Mouse (Mus musculus): Measurements from ENCODE around the gene Nxn. TPM values are rescaled to one million over a fixed set of nuclear protein-coding genes. Genes with fewer than 3 reads are reported as not detected.

Gene Nxn
- polyA plus RNA-seq, 1 experiment from 2014 or later = 20.1 TPM

- 86% methylated on average over 7 of the region's 7 CpGs for WGBS
- no peak overlapping the region for H3K27ac ChIP-seq (ENCODE audit: low read length)
These were observed 6.4 kb downstream of the Nxn start for GRCm38 (mm10) chr11:76392532-76392931.

GRCm38 (mm10) chr11:76388711-76389110 is 10.2 kb downstream of the Nxn start:
- ATAC-seq = no peak
- Histone ChIP-seq H3K4me2 (ENCODE audit: low read depth, low read length) (0 out of 2 replicates have a peak overlapping the region, but pooled peaks have one; percentile 20), H3K27me3 (replicated peaks; ENCODE audit: control insufficient read depth, insufficient read depth, low read length) (no peaks in the 10 kb centered on the region), H3K36me3 (ENCODE audit: control insufficient read depth, insufficient read depth, low read length) (no peaks in the 10 kb centered on the region), H3K4me3 (ENCODE audit: low read length) (no peak overlapping the region), H3K9ac (ENCODE audit: low read depth, low read length) (no peak overlapping the region), H3K27ac (ENCODE audit: low read length) (no peak overlapping the region), H3K4me1 (ENCODE audit: control insufficient read depth, insufficient read depth, low read length) (peaks cover 8% of the 10 kb centered on the region; the same call in 1 of the 2 replicates), H3K9me3 (ENCODE audit: control insufficient read depth, low read length) (no peaks in the 10 kb centered on the region)
- 27% methylated on average over 7 of the region's 7 CpGs for WGBS

More at GRCm38 (mm10) chr11:76392532-76392931, 6.4 kb downstream of the Nxn start:
- Histone ChIP-seq H3K9ac (ENCODE audit: low read depth, low read length) (no peak overlapping the region), H3K4me1 (ENCODE audit: control insufficient read depth, insufficient read depth, low read length) (peaks cover 11% of the 10 kb centered on the region; the same call in 1 of the 2 replicates), H3K27me3 (replicated peaks; ENCODE audit: control insufficient read depth, insufficient read depth, low read length) (no peaks in the 10 kb centered on the region), H3K9me3 (ENCODE audit: control insufficient read depth, low read length) (no peaks in the 10 kb centered on the region), H3K36me3 (ENCODE audit: control insufficient read depth, insufficient read depth, low read length) (no peaks in the 10 kb centered on the region), H3K4me3 (ENCODE audit: low read length) (no peak overlapping the region), H3K4me2 (ENCODE audit: low read depth, low read length) (no peak overlapping the region)
- no peak for ATAC-seq

GRCm38 (mm10) chr11:76387097-76387496 is 11.8 kb downstream of the Nxn start:
- H3K9ac ChIP-seq (ENCODE audit: low read depth, low read length) = no peak overlapping the region
- H3K9me3 ChIP-seq (ENCODE audit: control insufficient read depth, low read length) = no peaks in the 10 kb centered on the region
- H3K27ac ChIP-seq (ENCODE audit: low read length) = no peak overlapping the region
- ATAC-seq = no peak
- H3K27me3 ChIP-seq (replicated peaks; ENCODE audit: control insufficient read depth, insufficient read depth, low read length) = no peaks in the 10 kb centered on the region
- H3K4me2 ChIP-seq (ENCODE audit: low read depth, low read length) = no peak overlapping the region
- WGBS = 97% methylated on average over 1 of the region's 1 CpGs
- H3K4me1 ChIP-seq (ENCODE audit: control insufficient read depth, insufficient read depth, low read length) = peaks cover 12% of the 10 kb centered on the region; the same call in 1 of the 2 replicates
- no peak overlapping the region for H3K4me3 ChIP-seq (ENCODE audit: low read length)
- no peaks in the 10 kb centered on the region for H3K36me3 ChIP-seq (ENCODE audit: control insufficient read depth, insufficient read depth, low read length)

DNA sequence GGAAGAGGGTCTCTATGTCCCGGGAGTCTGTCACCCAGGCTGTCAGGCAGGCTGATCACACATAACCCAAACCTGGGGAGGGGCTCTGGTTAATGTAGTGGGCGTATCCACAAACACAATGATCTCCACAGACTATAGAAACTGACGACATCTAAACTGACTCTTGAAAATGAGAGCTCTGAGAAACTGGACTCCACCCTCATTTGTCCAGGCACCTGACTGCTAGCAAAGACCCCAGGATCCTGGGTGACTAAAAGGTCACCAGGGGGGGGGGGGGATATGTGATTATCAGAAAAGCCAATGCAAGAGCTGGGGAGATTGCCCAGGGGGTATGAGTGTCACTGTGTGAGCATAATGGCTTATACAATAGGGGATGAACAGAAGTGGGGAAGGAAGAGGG is 13.2 kb downstream of the Nxn start:
- H3K4me2 ChIP-seq (ENCODE audit: low read depth, low read length) = no peak overlapping the region
- no peak overlapping the region for H3K4me3 ChIP-seq (ENCODE audit: low read length)
- no peaks in the 10 kb centered on the region for H3K27me3 ChIP-seq (replicated peaks; ENCODE audit: control insufficient read depth, insufficient read depth, low read length)
- peaks cover 13% of the 10 kb centered on the region; the same call in 1 of the 2 replicates for H3K4me1 ChIP-seq (ENCODE audit: control insufficient read depth, insufficient read depth, low read length)
- H3K27ac ChIP-seq (ENCODE audit: low read length) = no peak overlapping the region
- H3K36me3 ChIP-seq (ENCODE audit: control insufficient read depth, insufficient read depth, low read length) = no peaks in the 10 kb centered on the region
- 60% methylated on average over 3 of the region's 3 CpGs for WGBS
- ATAC-seq = no peak
- no peak overlapping the region for H3K9ac ChIP-seq (ENCODE audit: low read depth, low read length)
- no peaks in the 10 kb centered on the region for H3K9me3 ChIP-seq (ENCODE audit: control insufficient read depth, low read length)

- ATAC-seq = no peak
- H3K27ac ChIP-seq (ENCODE audit: low read length) = no peak overlapping the region
- H3K9me3 ChIP-seq (ENCODE audit: control insufficient read depth, low read length) = no peaks in the 10 kb centered on the region
- no peak overlapping the region for H3K4me3 ChIP-seq (ENCODE audit: low read length)
- 81% methylated on average over 4 of the region's 4 CpGs for WGBS
- H3K27me3 ChIP-seq (replicated peaks; ENCODE audit: control insufficient read depth, insufficient read depth, low read length) = no peaks in the 10 kb centered on the region
- peaks cover 15% of the 10 kb centered on the region for H3K4me1 ChIP-seq (ENCODE audit: control insufficient read depth, insufficient read depth, low read length)
- H3K4me2 ChIP-seq (ENCODE audit: low read depth, low read length) = no peak overlapping the region
- no peaks in the 10 kb centered on the region for H3K36me3 ChIP-seq (ENCODE audit: control insufficient read depth, insufficient read depth, low read length)
- no peak overlapping the region for H3K9ac ChIP-seq (ENCODE audit: low read depth, low read length)
These were observed 13.9 kb downstream of the Nxn start for GRCm38 (mm10) chr11:76385017-76385416.

DNA sequence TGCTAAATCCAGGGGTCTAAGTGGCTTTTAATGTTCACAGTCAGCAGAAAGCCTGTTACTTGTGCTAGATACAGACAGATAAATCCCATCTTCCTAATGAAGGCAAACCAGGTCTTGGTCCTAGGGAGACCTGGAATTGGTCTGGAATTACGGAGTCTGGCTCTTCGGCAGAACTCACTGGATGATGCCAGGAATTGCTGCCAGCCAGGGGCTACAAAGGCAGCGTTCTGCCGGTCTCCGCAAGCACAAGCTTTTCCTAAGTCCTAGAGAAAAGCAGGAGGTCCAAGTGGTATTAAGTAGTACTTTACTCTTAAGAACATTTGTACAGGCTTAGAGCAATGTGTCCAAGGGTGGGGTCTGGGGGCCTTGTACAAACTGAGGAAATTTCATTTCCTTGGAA is 14.6 kb downstream of the Nxn start:
- no peak for ATAC-seq
- H3K9me3 ChIP-seq (ENCODE audit: control insufficient read depth, low read length) = no peaks in the 10 kb centered on the region
- no peak overlapping the region for H3K4me2 ChIP-seq (ENCODE audit: low read depth, low read length)
- no peaks in the 10 kb centered on the region for H3K36me3 ChIP-seq (ENCODE audit: control insufficient read depth, insufficient read depth, low read length)
- WGBS = 85% methylated on average over 5 of the region's 5 CpGs
- H3K4me1 ChIP-seq (ENCODE audit: control insufficient read depth, insufficient read depth, low read length) = peaks cover 16% of the 10 kb centered on the region
- H3K27me3 ChIP-seq (replicated peaks; ENCODE audit: control insufficient read depth, insufficient read depth, low read length) = no peaks in the 10 kb centered on the region
- no peak overlapping the region for H3K4me3 ChIP-seq (ENCODE audit: low read length)
- H3K9ac ChIP-seq (ENCODE audit: low read depth, low read length) = no peak overlapping the region
- H3K27ac ChIP-seq (ENCODE audit: low read length) = no peak overlapping the region

DNA sequence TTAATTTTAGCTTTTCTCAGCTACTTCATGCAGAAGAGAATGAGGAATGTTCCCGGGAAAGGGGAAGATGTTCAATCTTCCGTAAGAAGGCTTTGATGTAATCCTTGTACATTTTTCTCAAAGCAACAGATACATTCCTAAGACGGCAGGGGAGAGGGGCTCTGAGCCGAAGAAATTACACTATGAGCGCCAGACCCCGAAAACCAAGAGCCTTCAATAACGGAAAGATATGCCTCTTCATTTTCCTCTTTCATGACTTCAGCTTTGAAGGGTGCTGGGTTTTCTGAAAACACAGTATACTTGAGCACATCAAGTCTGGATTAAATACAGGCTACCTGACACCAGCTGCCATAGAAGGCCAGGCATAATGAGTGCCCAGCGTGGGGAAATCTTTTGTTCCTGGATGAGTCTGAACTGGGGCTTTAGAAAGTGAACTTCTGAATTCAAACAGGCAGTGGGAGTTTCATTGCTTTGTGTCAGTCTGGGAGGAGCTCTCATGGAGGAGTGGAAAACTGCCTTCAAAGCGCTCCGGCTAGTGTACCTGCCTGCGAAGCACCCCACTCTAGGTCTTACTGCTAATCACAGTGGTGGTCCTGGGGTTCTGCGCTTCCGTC is 16.1 kb downstream of the Nxn start:
- Histone ChIP-seq H3K9ac (ENCODE audit: low read depth, low read length) (no peak overlapping the region), H3K9me3 (ENCODE audit: control insufficient read depth, low read length) (no peaks in the 10 kb centered on the region), H3K36me3 (ENCODE audit: control insufficient read depth, insufficient read depth, low read length) (no peaks in the 10 kb centered on the region), H3K27ac (ENCODE audit: low read length) (peak overlapping the region; percentile 68), H3K27me3 (replicated peaks; ENCODE audit: control insufficient read depth, insufficient read depth, low read length) (no peaks in the 10 kb centered on the region), H3K4me2 (ENCODE audit: low read depth, low read length) (no peak overlapping the region), H3K4me3 (ENCODE audit: low read length) (no peak overlapping the region), H3K4me1 (ENCODE audit: control insufficient read depth, insufficient read depth, low read length) (peaks cover 11% of the 10 kb centered on the region)
- no peak for ATAC-seq
- 54% methylated on average over 13 of the region's 13 CpGs for WGBS

DNA sequence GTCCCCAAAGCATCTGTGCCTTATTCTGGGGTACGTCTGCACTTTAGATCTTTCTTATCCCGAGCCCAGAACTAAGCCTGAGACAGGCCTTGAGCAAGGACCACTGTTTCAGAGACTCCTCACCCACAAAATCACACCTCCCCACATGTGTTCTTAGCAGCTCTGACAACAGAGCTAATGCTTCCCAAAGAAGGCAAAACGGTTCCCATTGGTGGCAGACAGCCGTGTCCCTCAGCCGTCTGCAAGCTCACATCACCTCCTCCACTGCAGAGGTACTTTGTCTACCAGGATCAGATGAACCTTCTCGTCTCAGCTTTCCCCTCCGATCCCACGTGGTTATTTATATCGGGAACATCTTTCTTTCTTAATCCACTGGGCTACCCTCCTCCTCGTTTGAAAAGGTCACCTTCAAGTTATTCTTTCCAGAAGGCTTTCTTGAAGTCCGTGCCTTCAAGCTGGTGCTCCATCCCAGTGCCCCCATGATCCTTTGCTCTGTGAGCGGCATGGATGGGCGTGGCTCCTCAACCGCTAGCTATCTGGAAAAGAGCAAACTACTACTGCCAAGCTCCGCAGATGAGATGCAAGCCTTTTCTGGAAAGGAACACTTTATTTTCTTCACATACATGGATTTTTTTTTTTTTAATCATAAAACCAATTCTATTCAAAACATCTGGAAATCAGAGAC is 17.6 kb downstream of the Nxn start:
- H3K9ac ChIP-seq (ENCODE audit: low read depth, low read length) = no peak overlapping the region
- ATAC-seq = no peak
- 81% methylated on average over 15 of the region's 15 CpGs for WGBS
- no peak overlapping the region for H3K27ac ChIP-seq (ENCODE audit: low read length)
- no peak overlapping the region for H3K4me2 ChIP-seq (ENCODE audit: low read depth, low read length)
- H3K36me3 ChIP-seq (ENCODE audit: control insufficient read depth, insufficient read depth, low read length) = no peaks in the 10 kb centered on the region
- no peaks in the 10 kb centered on the region for H3K27me3 ChIP-seq (replicated peaks; ENCODE audit: control insufficient read depth, insufficient read depth, low read length)
- H3K9me3 ChIP-seq (ENCODE audit: control insufficient read depth, low read length) = no peaks in the 10 kb centered on the region
- H3K4me3 ChIP-seq (ENCODE audit: low read length) = no peak overlapping the region
- peaks cover 11% of the 10 kb centered on the region for H3K4me1 ChIP-seq (ENCODE audit: control insufficient read depth, insufficient read depth, low read length)

DNA sequence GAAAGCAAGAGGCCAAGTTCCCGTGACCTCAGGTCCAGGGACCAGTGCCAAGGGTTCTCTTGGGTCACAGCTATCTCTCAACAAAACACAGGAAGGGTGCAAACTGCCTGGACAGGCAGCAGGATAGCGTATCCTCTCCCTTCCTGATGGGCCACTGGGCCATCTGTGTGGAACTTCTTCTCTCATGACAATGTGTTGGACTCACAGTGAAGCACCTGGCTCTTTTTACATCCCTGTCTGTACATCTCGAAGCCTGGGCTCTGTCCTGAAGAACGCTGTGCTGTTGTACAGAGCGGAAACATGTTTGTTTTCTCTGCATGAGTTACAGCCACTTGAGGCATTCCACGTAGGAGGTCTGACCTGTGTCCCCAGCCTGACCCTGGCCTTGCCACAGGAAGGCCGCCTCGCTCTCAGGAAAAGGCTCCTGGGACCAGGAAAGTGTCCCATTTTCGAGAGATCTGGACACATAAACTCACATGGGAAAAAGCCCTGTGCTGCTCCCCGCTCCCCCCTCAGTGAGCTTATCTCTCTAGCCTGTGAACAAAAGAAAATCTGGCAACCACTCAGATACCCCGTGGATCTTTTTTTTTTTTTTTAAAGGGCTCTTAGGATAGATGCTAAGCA is 18.9 kb downstream of the Nxn start:
- ATAC-seq = peak; percentile 64; the same call in 1 of the 2 replicates
- Histone ChIP-seq H3K4me3 (ENCODE audit: low read length) (no peak overlapping the region), H3K9me3 (ENCODE audit: control insufficient read depth, low read length) (no peaks in the 10 kb centered on the region), H3K36me3 (ENCODE audit: control insufficient read depth, insufficient read depth, low read length) (no peaks in the 10 kb centered on the region), H3K27ac (ENCODE audit: low read length) (peak overlapping the region; percentile 47), H3K4me2 (ENCODE audit: low read depth, low read length) (no peak overlapping the region), H3K9ac (ENCODE audit: low read depth, low read length) (no peak overlapping the region; the same call in 1 of the 2 replicates), H3K4me1 (ENCODE audit: control insufficient read depth, insufficient read depth, low read length) (peaks cover 15% of the 10 kb centered on the region), H3K27me3 (replicated peaks; ENCODE audit: control insufficient read depth, insufficient read depth, low read length) (no peaks in the 10 kb centered on the region)
- 34% methylated on average over 11 of the region's 11 CpGs for WGBS
